In the genomic region with DNA sequence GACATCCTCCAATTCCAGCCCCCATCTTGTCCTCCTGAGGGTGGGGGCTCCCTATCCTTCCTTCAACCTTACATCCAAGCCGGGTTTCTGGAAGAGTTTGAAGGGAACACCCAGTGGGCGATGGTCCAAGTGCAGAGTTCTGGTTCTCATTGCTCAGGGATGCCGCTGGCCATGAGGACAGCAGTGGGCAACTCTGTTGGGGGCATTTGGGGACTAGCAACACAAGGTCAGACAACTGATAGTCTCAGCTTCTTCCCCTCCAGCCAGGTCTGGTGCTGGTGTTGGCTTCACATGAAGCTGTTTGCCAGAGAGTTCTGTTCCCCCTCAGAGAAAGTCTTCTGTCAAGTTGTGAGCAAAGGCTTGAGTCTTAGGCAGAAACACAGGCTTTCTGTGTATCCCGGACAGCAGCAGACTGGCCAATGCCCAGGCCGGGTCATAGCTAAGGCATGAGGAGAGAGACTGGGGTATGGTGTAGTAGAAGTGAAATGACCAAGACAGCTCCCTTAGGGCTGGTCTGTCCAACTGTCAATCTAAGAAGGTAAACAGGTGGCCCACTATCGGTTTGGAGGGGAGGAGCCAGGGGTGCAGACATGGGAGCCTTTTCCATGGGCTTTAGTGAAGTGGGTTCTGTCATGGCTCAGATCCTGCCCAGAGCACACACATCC, we compare ENCODE assay signal across 13 mouse cellular contexts. TPM values are rescaled to one million over a fixed set of nuclear protein-coding genes. Genes with fewer than 3 reads are reported as not detected.
DNase-seq lines count a peak whose midpoint lies in the region; ATAC-seq lines count a peak whose summit lies in the region.
"Had no signal": no experiment of that assay in that cellular context is flagged by ENCODE, and none has a peak within 500 bp of the region (broad histone marks: within the 10 kb centered on the region; RNA-seq: fewer than 3 reads in every experiment).

No protein-coding gene starts in this region.

- WGBS in stomach, embryonic 15.5 days = 75% methylated on average over 6 of the region's 6 CpGs
- WGBS in forebrain, embryonic 13.5 days = 87% methylated on average over 6 of the region's 6 CpGs

- peak; percentile 59 for DNase-seq in lung, postnatal 10 days
- DNase-seq in lung, postnatal 14 days = no peak
- peak; percentile 84 for DNase-seq in cerebellum, adult 9-11 months
- peak; percentile 34 for DNase-seq in gastrocnemius, postnatal 25 days
- DNase-seq in adrenal gland, postnatal 36 days = no peak
- DNase-seq: liver, embryonic 13.5 days had no signal

- ATAC-seq in stomach, embryonic 15.5 days (ENCODE audit: insufficient read depth, low FRiP score, low read depth) = no peak
- no peak for ATAC-seq in forebrain, embryonic 13.5 days

- H3K4me3 ChIP-seq in stomach, embryonic 15.5 days (replicated peaks) = peak overlapping the region; percentile 12; the same call in 1 of the 2 replicates
- H3K4me3 ChIP-seq in forebrain, embryonic 13.5 days = no peak overlapping the region

- H3K4me1 ChIP-seq in stomach, embryonic 15.5 days = peaks cover 34% of the 10 kb centered on the region
- peaks cover 10% of the 10 kb centered on the region for H3K4me1 ChIP-seq in forebrain, embryonic 13.5 days

- peak overlapping the region; percentile 48; the same call in 1 of the 2 replicates for H3K27ac ChIP-seq in stomach, embryonic 15.5 days
- no peak overlapping the region for H3K27ac ChIP-seq in forebrain, embryonic 13.5 days
- H3K27ac ChIP-seq: embryonic facial prominence, embryonic 12.5 days; liver, embryonic 13.5 days had no signal

- peak overlapping the region; percentile 52 for H3K4me2 ChIP-seq in stomach, embryonic 15.5 days
- H3K4me2 ChIP-seq in forebrain, embryonic 13.5 days = no peak overlapping the region

- H3K36me3 ChIP-seq in stomach, embryonic 15.5 days = no peaks in the 10 kb centered on the region
- H3K36me3 ChIP-seq in forebrain, embryonic 13.5 days (ENCODE audit: poor library complexity, severe bottlenecking) = no peaks in the 10 kb centered on the region
- H3K36me3 ChIP-seq: embryonic facial prominence, embryonic 12.5 days; G1E; liver, embryonic 13.5 days had no signal

- H3K9ac ChIP-seq in stomach, embryonic 15.5 days = no peak overlapping the region
- no peak overlapping the region for H3K9ac ChIP-seq in forebrain, embryonic 13.5 days
- H3K9ac ChIP-seq: embryonic facial prominence, embryonic 12.5 days; liver, embryonic 13.5 days had no signal

- no peaks in the 10 kb centered on the region for H3K9me3 ChIP-seq in stomach, embryonic 15.5 days
- H3K9me3 ChIP-seq in forebrain, embryonic 13.5 days (replicated peaks) = no peaks in the 10 kb centered on the region
- H3K9me3 ChIP-seq: embryonic facial prominence, embryonic 12.5 days; G1E; liver, embryonic 13.5 days had no signal

- H3K27me3 ChIP-seq in stomach, embryonic 15.5 days (replicated peaks) = no peaks in the 10 kb centered on the region
- H3K27me3 ChIP-seq in forebrain, embryonic 13.5 days = no peaks in the 10 kb centered on the region
- H3K27me3 ChIP-seq: embryonic facial prominence, embryonic 12.5 days; liver, embryonic 13.5 days had no signal

RNA-seq across cellular contexts. Expression of a gene that starts 0.8 kb away (rescaled TPM):
- 1 to 10 TPM; 2.7 to 3.3 TPM for total RNA-seq in gastrocnemius, postnatal 25 days (2021)
- 2.8 and 4.5 TPM in 2 replicates for polyA plus RNA-seq in stomach, embryonic 15.5 days (2015; fragmentation: Nextera tagmentation; extraction: Ambion mirVana)
- 0.67 and 1.9 TPM in 2 replicates for polyA plus RNA-seq in forebrain, embryonic 13.5 days (2015; fragmentation: Nextera tagmentation; extraction: Ambion mirVana)
- 1 to 10 TPM; 1.5 to 2.4 TPM for total RNA-seq in adrenal gland, postnatal 36 days (2021)
- polyA plus RNA-seq: G1E had no signal

RNA-seq across cellular contexts. Expression of a gene that starts 13.2 kb away (rescaled TPM):
- total RNA-seq in gastrocnemius, postnatal 25 days (2021) = not detected
- not detected in 2 replicates for polyA plus RNA-seq in stomach, embryonic 15.5 days (2015; fragmentation: Nextera tagmentation; extraction: Ambion mirVana)
- not detected in 2 replicates for polyA plus RNA-seq in forebrain, embryonic 13.5 days (2015; fragmentation: Nextera tagmentation; extraction: Ambion mirVana)
- total RNA-seq in adrenal gland, postnatal 36 days (2021) = not detected
- total RNA-seq: adrenal gland, postnatal 4 days; midbrain, postnatal 0 days had no signal
- polyA plus RNA-seq: embryonic facial prominence, embryonic 12.5 days; G1E; heart, embryonic 14.5 days; liver, embryonic 13.5 days; midbrain, postnatal 0 days had no signal

RNA-seq across cellular contexts. Expression of a gene that starts 17.7 kb away (rescaled TPM):
- total RNA-seq in gastrocnemius, postnatal 25 days (2021) = 1 to 10 TPM; 2.1 to 2.4 TPM
- polyA plus RNA-seq in stomach, embryonic 15.5 days (2015; fragmentation: Nextera tagmentation; extraction: Ambion mirVana) = 9.1 and 10.3 TPM in 2 replicates
- 3.8 and 4.1 TPM in 2 replicates for polyA plus RNA-seq in forebrain, embryonic 13.5 days (2015; fragmentation: Nextera tagmentation; extraction: Ambion mirVana)
- 10 to 100 TPM; 10.2 to 16.1 TPM for total RNA-seq in adrenal gland, postnatal 36 days (2021)

Comparison
In these comparisons a context has a peak if more than half of its experiments do, and no peak if none do; other contexts are left out.
1. DNase-seq: peak in lung, postnatal 10 days (single experiment), cerebellum, adult 9-11 months (single experiment) and gastrocnemius, postnatal 25 days (single experiment); none in lung, postnatal 14 days (single experiment) and adrenal gland, postnatal 36 days (0 of 2).